Mouse (Mus musculus) spleen, adult 12 weeks (tissue): ENCODE measurements around the gene Trem1.

ENCODE experiments used
- DNase-seq: peaks from one replicate; pipeline ENCODE4 v3.0.0; 2022; ENCODE audit warnings: low spot score

The Trem1 gene

GRCm38 (mm10) chr17:48268276-48268675 is 35.7 kb downstream of the Trem1 start:
- no peak for DNase-seq

DNA sequence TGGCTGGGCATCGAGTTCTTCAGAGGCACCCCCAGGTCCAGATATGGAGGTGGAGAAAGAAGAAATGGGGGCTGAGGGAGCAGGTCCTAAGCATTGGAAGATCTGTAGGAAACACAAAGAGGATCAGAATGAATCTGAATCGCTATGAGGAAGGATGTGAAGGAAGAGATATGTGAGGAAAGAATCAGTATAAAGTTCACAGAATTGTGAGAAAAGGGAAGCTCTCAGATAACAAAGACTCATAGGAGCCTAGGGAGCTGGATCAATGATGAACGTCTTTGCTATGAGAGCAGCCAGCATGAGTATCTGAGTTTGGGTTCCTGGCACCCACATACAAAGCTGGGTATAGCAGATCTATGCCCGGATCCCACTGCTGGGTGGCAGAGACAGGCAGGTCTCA is 37.3 kb downstream of the Trem1 start:
- DNase-seq: no peak

DNA sequence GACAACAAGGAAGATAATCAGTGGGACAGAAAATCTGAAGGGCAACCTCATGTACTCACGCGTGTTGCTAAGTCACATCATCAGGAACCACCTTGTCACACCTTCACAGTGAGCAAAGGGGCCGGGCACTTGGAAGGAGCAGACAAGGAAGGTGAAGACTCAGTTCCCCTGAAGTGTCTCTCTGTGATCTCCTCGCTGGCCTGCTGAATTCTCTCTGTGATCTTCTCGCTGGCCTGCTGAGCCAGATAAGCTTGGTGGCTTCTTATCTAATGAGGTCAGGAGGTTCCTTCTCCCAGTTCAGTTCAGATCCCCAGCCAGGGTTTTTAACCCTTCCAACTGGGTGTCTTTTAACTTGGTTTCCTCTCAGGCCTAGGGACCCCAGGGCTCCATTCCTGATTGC is 39.6 kb downstream of the Trem1 start:
- DNase-seq: peak; percentile 62

GRCm38 (mm10) chr17:48272598-48272997 is 40.0 kb downstream of the Trem1 start:
- DNase-seq: no peak

- DNase-seq: no peak
These were observed 41.5 kb downstream of the Trem1 start for GRCm38 (mm10) chr17:48274098-48274497.

DNA sequence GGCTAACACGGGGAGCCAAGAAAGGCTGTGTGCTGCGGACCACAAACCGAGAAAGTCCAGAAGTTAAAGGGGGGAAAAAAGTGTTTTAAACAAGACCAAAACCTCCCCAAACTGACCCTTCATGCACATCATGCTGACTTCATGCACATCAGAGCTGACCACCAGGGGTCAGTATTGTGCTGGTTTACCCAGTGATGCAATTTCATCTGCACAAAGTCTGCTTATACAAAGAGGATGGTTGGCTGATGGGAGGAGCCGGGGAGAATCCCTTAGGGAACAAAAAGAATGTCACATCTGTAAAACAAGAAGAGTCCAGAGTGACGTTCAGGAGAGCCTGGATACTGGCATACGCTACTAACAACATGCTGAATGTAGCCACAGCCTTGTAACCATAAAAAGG is 42.3 kb downstream of the Trem1 start:
- DNase-seq: peak; percentile 72

GRCm38 (mm10) chr17:48275736-48276135 is 43.2 kb downstream of the Trem1 start:
- DNase-seq: no peak

GRCm38 (mm10) chr17:48278381-48278780 is 45.8 kb downstream of the Trem1 start:
- no peak for DNase-seq

DNA sequence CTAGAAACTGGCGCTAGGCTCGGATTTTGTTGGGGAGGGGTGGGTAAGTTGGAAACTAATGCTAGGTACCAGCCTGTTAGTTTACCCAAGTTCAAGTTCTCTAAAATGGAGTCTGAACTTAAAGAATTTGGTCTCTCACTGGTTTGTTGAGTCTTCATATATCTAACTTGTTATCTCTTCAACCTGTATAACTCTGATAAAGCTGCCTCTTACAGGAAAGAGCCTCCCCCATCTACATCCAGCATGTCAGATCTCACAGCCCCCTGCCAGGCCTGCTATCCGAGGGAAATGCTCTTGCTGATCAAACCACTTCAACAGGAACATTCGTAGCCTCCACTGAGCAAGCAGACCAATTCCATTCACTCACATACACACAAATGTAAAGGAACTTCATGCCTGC is 46.4 kb downstream of the Trem1 start:
- DNase-seq: no peak

GRCm38 (mm10) chr17:48280943-48281738 is 48.6 kb downstream of the Trem1 start:
- no peak for DNase-seq

DNA sequence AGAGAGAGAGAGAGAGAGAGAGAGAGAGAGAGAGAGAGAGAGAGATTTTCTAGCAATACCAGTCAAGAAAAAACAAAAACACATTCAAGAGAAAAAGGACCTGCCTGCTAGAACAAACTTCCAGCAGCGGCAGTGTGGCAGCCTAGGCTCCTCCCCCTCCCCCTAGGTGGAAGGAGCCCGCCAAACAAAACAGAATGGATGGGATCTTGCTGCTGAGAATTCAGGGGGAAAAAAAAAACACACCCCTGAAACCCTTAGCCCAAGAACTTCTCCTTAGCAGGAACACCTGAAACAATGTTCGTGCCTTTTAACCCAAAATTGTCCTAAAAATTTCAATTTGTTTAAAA is 49.1 kb downstream of the Trem1 start:
- no peak for DNase-seq

GRCm38 (mm10) chr17:48286765-48287164 is 54.2 kb downstream of the Trem1 start:
- no peak for DNase-seq

DNA sequence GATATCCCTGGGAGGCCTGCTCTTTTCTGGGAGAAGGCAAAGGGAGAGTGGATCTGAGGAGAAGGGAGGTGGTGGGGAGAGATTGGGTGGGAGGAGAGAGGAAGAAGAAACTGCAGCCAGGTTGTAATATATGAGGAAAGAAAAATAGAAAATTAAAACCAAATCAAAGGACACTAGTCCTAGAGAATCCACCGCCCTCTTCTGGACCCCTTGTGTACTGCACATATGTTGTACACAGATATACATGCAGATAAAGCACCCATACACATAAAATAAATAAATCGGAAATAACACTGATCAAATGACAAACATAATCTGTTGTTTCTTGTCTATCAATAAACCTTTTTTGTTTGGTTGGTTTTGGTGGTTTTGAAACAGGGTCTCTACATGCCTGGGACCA is 54.7 kb downstream of the Trem1 start:
- no peak for DNase-seq

DNA sequence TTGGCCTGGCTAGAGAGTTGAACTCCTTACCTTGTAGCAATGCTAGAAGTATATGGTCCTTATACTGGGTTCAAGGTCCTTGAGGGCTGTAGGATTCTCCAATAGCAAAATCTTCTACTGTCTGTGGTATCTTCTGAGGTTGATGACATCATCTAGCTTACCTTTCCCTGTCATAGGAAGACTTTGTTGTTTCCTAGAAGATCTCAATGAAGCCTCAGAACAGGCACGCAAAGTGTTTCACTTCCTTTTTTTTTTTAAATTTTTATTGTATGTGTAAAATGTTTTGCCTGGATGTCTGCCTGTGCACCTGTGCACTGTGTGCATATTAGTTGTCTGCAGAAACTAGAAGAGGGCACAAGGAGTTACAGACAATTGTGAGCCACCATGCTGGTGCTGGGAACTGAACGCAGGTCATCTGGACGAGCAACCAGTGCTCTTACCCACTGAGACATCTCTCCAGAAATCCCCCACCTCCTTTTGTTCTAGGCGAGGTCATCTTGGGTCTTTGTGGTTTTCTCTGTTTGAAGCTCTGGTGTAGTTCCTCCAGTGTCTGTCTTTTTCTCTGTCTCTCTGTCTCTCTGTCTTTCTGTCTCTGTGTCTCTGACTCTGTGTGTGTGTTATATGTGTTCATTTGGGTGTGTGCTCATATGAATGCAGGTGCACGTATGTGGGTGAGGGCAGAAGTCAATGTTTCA is 61.1 kb downstream of the Trem1 start:
- no peak for DNase-seq
